Mouse (Mus musculus) heart, embryonic 16.5 days (tissue): Measurements from ENCODE around the gene Cdkn2d. TPM values are rescaled to one million over a fixed set of nuclear protein-coding genes. Genes with fewer than 3 reads are reported as not detected.
"Not testable (repeated sequence)": the region's sequence is repeated elsewhere in the genome, so short reads cannot be mapped to it uniquely, and the experiment has no call there.

ENCODE experiments used
- ATAC-seq: fragments of 200-750 bp; cut with Nextera tagmentation; replicated peaks from 2 replicates; pipeline ENCODE4 v1.8.0; 2017; ENCODE audit warnings: moderate number of reproducible peaks; ENCODE audit not compliant: insufficient read depth, low FRiP score; ENCODE audit errors: extremely low read depth
- H3K27ac ChIP-seq: fragments of 300-500 bp; sonication (generic); 2 replicates; pipeline ENCODE4 v1.5.1; 2014; ENCODE audit warnings: mild to moderate bottlenecking, low read length, control low read depth, moderate library complexity
- H3K27me3 ChIP-seq: fragments of 300-500 bp; sonication (generic); 2 replicates; pipeline ENCODE4 v1.6.1; 2014; ENCODE audit warnings: low read length, mixed read lengths; ENCODE audit not compliant: control insufficient read depth, insufficient read depth
- H3K36me3 ChIP-seq: fragments of 300-500 bp; sonication (generic); 2 replicates; pipeline ENCODE4 v1.6.1; 2014; ENCODE audit not compliant: control insufficient read depth, insufficient read depth
- H3K4me1 ChIP-seq: fragments of 300-500 bp; sonication (generic); 2 replicates; pipeline ENCODE4 v1.6.1; 2014; ENCODE audit warnings: low read length, mixed read lengths; ENCODE audit not compliant: control insufficient read depth, insufficient read depth
- H3K4me2 ChIP-seq: fragments of 300-500 bp; sonication (generic); 2 replicates; pipeline ENCODE4 v1.6.1; 2014; ENCODE audit warnings: low read depth, mild to moderate bottlenecking, control low read depth, low read length
- H3K4me3 ChIP-seq: fragments of 300-500 bp; sonication (generic); 2 replicates; pipeline ENCODE4 v1.5.1; 2014; ENCODE audit warnings: mild to moderate bottlenecking, control low read depth, low read length
- H3K9ac ChIP-seq: fragments of 300-500 bp; sonication (generic); 2 replicates; pipeline ENCODE4 v1.6.1; 2014; ENCODE audit warnings: low read length, control low read depth
- H3K9me3 ChIP-seq: fragments of 300-500 bp; sonication (generic); replicated peaks from 2 replicates; pipeline ENCODE4 v1.6.1; 2016; ENCODE audit warnings: low read length; ENCODE audit not compliant: control insufficient read depth
- whole genome bisulfite sequencing: fragments of 180-500 bp; shearing (Covaris S2); extraction: QIAGEN DNeasy Blood & Tissue Kit; methylation state at CpG from one replicate; pipeline ENCODE4 v1.1.7; 2014; 5-methylcytosine and 5-hydroxymethylcytosine counted together
- polyA plus RNA-seq: library from polyadenylated mRNA; unstranded; fragments of >200 nt; fragmentation: Nextera tagmentation; extraction: Ambion mirVana; gene quantifications from 2 replicates; pipeline ENCODE4 v1.2.1, GENCODE M21; 2015

The Cdkn2d gene
- polyA plus RNA-seq, 1 experiment from 2014 or later: 105 TPM

DNA sequence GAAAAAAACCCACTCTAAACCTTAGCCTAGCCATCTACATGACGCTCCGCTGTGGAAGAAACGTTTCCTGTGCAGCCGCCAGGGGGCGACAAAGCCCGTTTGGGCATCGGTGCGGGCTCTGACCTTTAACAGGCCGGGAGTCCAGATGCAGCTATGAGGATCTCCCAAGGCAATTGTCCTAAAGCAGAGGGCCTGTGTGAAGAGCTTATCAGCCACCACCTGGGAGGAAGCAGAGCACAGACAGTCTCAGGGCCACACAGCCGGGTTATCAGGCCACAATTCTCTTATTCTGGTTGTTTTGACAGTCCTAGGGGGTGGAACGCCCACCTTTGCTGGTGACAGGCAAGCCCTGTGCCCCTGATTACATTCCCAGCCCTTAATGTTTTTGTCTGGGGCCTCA is 22.2 kb upstream of the Cdkn2d start:
- ATAC-seq: peak; percentile 80
- Histone ChIP-seq H3K4me2 (no peak overlapping the region), H3K9ac (no peak overlapping the region), H3K36me3 (no peaks in the 10 kb centered on the region), H3K4me1 (peaks cover 2% of the 10 kb centered on the region; the same call in 1 of the 2 replicates), H3K9me3 (no peaks in the 10 kb centered on the region), H3K27ac (no peak overlapping the region), H3K27me3 (peaks cover 7% of the 10 kb centered on the region), H3K4me3 (no peak overlapping the region)
- 7% methylated on average over 11 of the region's 11 CpGs for WGBS

DNA sequence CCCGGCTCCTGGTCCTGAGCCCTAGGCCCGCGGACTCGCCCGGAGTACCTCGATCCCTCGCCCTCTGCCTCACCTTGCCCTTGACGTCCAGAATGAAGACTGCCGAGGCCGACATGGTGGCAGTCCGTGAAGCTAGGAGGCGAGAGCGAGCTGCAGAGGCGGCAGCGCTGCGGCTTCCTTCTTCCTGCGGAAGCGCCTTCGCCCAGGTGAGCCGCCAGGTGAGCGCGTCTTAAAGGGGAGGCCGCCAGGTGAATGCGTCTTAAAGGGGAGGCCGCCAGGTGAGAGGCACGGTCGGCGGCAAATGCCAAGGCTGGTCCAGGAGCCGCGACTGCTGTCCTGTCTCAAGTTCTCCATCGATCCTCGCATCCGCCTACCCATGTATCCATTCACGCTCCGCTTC is 20.9 kb upstream of the Cdkn2d start, which contains the start of gene Ap1m2:
Gene Ap1m2 (minus strand): TSS at position 204 of the 400 bp plus-strand sequence.
- WGBS: 14% methylated on average over 35 of the region's 35 CpGs
- Histone ChIP-seq H3K27ac (no peak within 1 kb of the TSS), H3K4me2 (no peak within 1 kb of the TSS), H3K9me3 (no peaks in the 10 kb centered on the region), H3K9ac (no peak within 1 kb of the TSS), H3K4me1 (peaks cover 2% of the 10 kb centered on the region; the same call in 1 of the 2 replicates), H3K27me3 (peaks cover 7% of the 10 kb centered on the region), H3K4me3 (peak within 1 kb of the TSS; percentile 29), H3K36me3 (no peaks in the 10 kb centered on the region)
- no peak for ATAC-seq

- H3K36me3 ChIP-seq: no peaks in the 10 kb centered on the region
- H3K4me3 ChIP-seq: peak overlapping the region; percentile 29
- H3K4me1 ChIP-seq: peaks cover 2% of the 10 kb centered on the region; the same call in 1 of the 2 replicates
- peaks cover 7% of the 10 kb centered on the region for H3K27me3 ChIP-seq
- no peak overlapping the region for H3K27ac ChIP-seq
- no peak for ATAC-seq
- no peak overlapping the region for H3K4me2 ChIP-seq
- 29% methylated on average over 7 of the region's 7 CpGs for WGBS
- H3K9ac ChIP-seq: no peak overlapping the region
- H3K9me3 ChIP-seq: no peaks in the 10 kb centered on the region
Measured at GRCm38 (mm10) chr9:21311695-21312094, 20.5 kb upstream of the Cdkn2d start.

DNA sequence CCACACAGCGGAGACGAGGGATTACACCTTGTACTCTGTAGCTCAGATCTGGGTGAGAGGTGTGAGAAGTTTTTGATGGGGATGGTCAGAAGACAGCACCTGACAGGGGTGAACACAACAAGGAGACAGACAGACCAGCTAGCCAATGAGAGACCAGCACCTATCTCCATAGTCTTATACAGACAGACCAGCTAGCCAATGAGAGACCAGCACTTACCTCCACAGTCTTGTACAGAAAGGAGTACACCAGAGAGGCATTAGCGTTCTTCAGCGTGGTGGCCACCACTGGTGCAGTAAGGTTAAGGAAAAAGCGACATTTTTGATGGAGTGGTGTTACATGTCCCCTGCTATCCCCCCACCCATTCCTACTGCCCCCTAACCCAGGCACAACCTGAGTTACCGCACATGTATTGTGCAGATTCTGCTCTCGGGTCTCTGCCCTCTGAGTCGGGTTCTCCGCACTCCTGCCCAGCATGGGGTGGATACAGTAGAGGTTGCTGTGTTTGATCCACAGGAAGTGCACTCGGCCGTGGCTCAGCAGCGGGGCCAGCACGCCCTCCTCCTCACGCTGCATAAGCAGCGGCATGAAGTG is 18.0 kb upstream of the Cdkn2d start:
- Histone ChIP-seq H3K36me3 (no peaks in the 10 kb centered on the region), H3K27me3 (peaks cover 7% of the 10 kb centered on the region), H3K4me1 (peaks cover 2% of the 10 kb centered on the region; the same call in 1 of the 2 replicates), H3K4me3 (no peak overlapping the region), H3K9ac (no peak overlapping the region), H3K4me2 (no peak overlapping the region), H3K27ac (no peak overlapping the region), H3K9me3 (no peaks in the 10 kb centered on the region)
- WGBS: 64% methylated on average over 15 of the region's 15 CpGs
- no peak for ATAC-seq

DNA sequence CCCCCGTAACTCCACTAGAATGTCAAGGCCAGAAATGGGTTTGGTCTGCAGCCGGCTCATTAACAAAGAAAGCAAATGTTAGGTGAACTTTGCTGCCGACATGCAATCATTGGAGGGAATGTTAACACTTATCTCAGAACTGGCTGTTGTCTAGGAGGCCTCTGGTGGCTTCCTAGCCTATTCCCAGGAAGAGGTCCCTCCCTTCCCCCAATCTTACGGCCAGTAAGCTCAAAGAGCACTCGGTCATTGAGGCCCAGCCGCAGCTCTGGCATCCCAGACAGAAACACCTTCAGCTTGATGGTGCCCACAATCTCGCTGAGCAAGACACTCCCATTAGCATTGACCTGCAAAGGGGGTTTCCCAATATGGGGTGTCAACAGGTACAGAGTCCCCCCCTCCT is 13.9 kb upstream of the Cdkn2d start:
- Histone ChIP-seq H3K27ac (no peak overlapping the region), H3K27me3 (no peaks in the 10 kb centered on the region), H3K4me3 (no peak overlapping the region), H3K36me3 (no peaks in the 10 kb centered on the region), H3K9ac (no peak overlapping the region), H3K9me3 (no peaks in the 10 kb centered on the region), H3K4me1 (no peaks in the 10 kb centered on the region), H3K4me2 (no peak overlapping the region)
- ATAC-seq: no peak
- 65% methylated on average over 7 of the region's 7 CpGs for WGBS

DNA sequence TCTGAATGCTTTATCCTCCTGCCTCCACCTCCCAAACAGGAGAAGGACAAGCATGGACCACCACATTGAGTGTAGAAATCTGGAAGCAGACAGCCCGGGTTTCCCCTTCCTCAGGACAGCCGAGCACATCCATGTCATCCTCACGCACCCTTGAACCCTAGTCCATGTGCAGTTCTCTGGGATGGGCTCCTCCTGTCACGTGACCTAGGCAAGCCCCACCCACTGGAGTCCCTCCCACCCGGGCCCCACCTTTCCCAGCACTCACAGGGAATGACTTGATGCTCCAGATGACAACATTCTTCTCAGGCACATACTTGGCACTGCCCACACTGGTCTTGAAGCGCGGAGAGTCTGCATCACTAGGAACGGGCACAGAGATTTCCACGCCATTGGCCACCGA is 7.8 kb upstream of the Cdkn2d start:
- 84% methylated on average over 10 of the region's 10 CpGs for WGBS
- Histone ChIP-seq H3K27ac (no peak overlapping the region), H3K27me3 (no peaks in the 10 kb centered on the region), H3K4me2 (no peak overlapping the region), H3K4me1 (no peaks in the 10 kb centered on the region), H3K9ac (no peak overlapping the region), H3K9me3 (no peaks in the 10 kb centered on the region), H3K36me3 (no peaks in the 10 kb centered on the region), H3K4me3 (no peak overlapping the region)
- no peak for ATAC-seq

- 92% methylated on average over 3 of the region's 3 CpGs for WGBS
- H3K9ac ChIP-seq: no peak overlapping the region
- no peak overlapping the region for H3K27ac ChIP-seq
- H3K36me3 ChIP-seq: no peaks in the 10 kb centered on the region
- H3K4me3 ChIP-seq: no peak overlapping the region
- no peaks in the 10 kb centered on the region for H3K27me3 ChIP-seq
- ATAC-seq: no peak
- no peak overlapping the region for H3K4me2 ChIP-seq
- H3K9me3 ChIP-seq: no peaks in the 10 kb centered on the region
- H3K4me1 ChIP-seq: peaks cover 18% of the 10 kb centered on the region
Measured at GRCm38 (mm10) chr9:21292271-21292670, 1.1 kb upstream of the Cdkn2d start.

DNA sequence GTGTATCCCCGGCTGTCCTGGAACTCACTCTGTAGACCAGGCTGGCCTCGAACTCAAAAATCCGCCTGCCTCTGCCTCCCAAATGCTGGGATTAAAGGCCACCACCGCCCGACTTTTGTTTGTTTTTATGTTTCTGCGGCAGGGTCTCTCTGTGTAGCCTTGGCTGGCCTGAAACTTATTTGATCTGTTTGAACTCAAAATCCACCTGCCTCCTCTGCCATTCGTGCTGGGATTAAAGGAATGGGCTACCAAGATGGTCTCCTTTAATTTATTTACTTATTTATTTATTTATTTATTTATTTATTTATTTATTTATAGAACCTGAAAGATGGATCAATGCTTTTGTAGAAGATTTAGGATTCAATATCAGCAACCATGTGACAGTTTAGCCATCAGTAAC is 661 bp upstream of the Cdkn2d start:
- H3K4me3 ChIP-seq: peak overlapping the region; percentile 57
- peaks cover 22% of the 10 kb centered on the region for H3K4me1 ChIP-seq
- not testable (repeated sequence) for H3K27me3 ChIP-seq, ATAC-seq, H3K9me3 ChIP-seq, H3K36me3 ChIP-seq
- H3K27ac ChIP-seq: peak overlapping the region; percentile 83
- H3K4me2 ChIP-seq: peak overlapping the region; percentile 68
- 17% methylated on average over 7 of the region's 7 CpGs for WGBS
- H3K9ac ChIP-seq: peak overlapping the region; percentile 65

- H3K4me3 ChIP-seq: peak overlapping the region; percentile 81
- no peaks in the 10 kb centered on the region for H3K36me3 ChIP-seq
- WGBS: 1% methylated on average over 20 of the region's 20 CpGs
- peak overlapping the region; percentile 71 for H3K4me2 ChIP-seq
- H3K27me3 ChIP-seq: no peaks in the 10 kb centered on the region
- H3K9me3 ChIP-seq: no peaks in the 10 kb centered on the region
- peaks cover 29% of the 10 kb centered on the region for H3K4me1 ChIP-seq
- ATAC-seq: no peak
- peak overlapping the region; percentile 80 for H3K27ac ChIP-seq
- peak overlapping the region; percentile 85 for H3K9ac ChIP-seq
Measured at GRCm38 (mm10) chr9:21290589-21290988, 618 bp downstream of the Cdkn2d start.
